Mouse (Mus musculus): ENCODE measurements around the gene Sh2d2a. TPM values are rescaled to one million over a fixed set of nuclear protein-coding genes. Genes with fewer than 3 reads are reported as not detected.
"Not testable (repeated sequence)": the region's sequence is repeated elsewhere in the genome, so short reads cannot be mapped to it uniquely, and the experiment has no call there.

Sh2d2a gene
- polyA plus RNA-seq, 1 experiment from 2014 or later: 0.05 TPM

GRCm38 (mm10) chr3:87899776-87900175, 53.2 kb downstream of the Sh2d2a start:
- 81% methylated on average over 3 of the region's 3 CpGs for WGBS

GRCm38 (mm10) chr3:87901036-87901624, 54.6 kb downstream of the Sh2d2a start:
- WGBS: 60% methylated on average over 1 of the region's 1 CpGs
- H3K9ac ChIP-seq: no peak overlapping the region

More at GRCm38 (mm10) chr3:87899776-87900175, 53.2 kb downstream of the Sh2d2a start:
- no peak for ATAC-seq (ENCODE audit: low FRiP score, low read depth)
- Histone ChIP-seq H3K4me1 (replicated peaks) (no peaks in the 10 kb centered on the region), H3K27ac (replicated peaks) (no peak overlapping the region), H3K9me3 (no peaks in the 10 kb centered on the region), H3K36me3 (no peaks in the 10 kb centered on the region), H3K27me3 (no peaks in the 10 kb centered on the region), H3K4me2 (no peak overlapping the region), H3K9ac (no peak overlapping the region), H3K4me3 (no peak overlapping the region)

GRCm38 (mm10) chr3:87901959-87902358, 55.4 kb downstream of the Sh2d2a start:
- H3K36me3 ChIP-seq; H3K27ac ChIP-seq (replicated peaks); H3K27me3 ChIP-seq; H3K9me3 ChIP-seq; H3K4me1 ChIP-seq (replicated peaks); H3K4me3 ChIP-seq; H3K4me2 ChIP-seq; ATAC-seq (ENCODE audit: low FRiP score, low read depth); H3K9ac ChIP-seq: not testable (repeated sequence)
- 94% methylated on average over 5 of the region's 6 CpGs for WGBS

More at GRCm38 (mm10) chr3:87901036-87901624, 54.6 kb downstream of the Sh2d2a start:
- no peaks in the 10 kb centered on the region for H3K36me3 ChIP-seq
- H3K27ac ChIP-seq (replicated peaks): no peak overlapping the region
- H3K9me3 ChIP-seq: no peaks in the 10 kb centered on the region
- no peak for ATAC-seq (ENCODE audit: low FRiP score, low read depth)
- H3K4me2 ChIP-seq: no peak overlapping the region
- no peak overlapping the region for H3K4me3 ChIP-seq
- H3K4me1 ChIP-seq (replicated peaks): no peaks in the 10 kb centered on the region
- H3K27me3 ChIP-seq: no peaks in the 10 kb centered on the region

- WGBS: 59% methylated on average over 5 of the region's 5 CpGs
- H3K9ac ChIP-seq: no peak overlapping the region
Observed at GRCm38 (mm10) chr3:87903821-87904220, 57.3 kb downstream of the Sh2d2a start.

More at GRCm38 (mm10) chr3:87903821-87904220, 57.3 kb downstream of the Sh2d2a start:
- peaks cover 18% of the 10 kb centered on the region for H3K4me1 ChIP-seq (replicated peaks)
- no peaks in the 10 kb centered on the region for H3K36me3 ChIP-seq
- no peaks in the 10 kb centered on the region for H3K9me3 ChIP-seq
- H3K27me3 ChIP-seq: no peaks in the 10 kb centered on the region
- no peak for ATAC-seq (ENCODE audit: low FRiP score, low read depth)
- H3K4me2 ChIP-seq: no peak overlapping the region
- H3K4me3 ChIP-seq: no peak overlapping the region
- H3K27ac ChIP-seq (replicated peaks): no peak overlapping the region

Other genes starting within 250 kb of the Sh2d2a start
- gene Arhgef11, start 229.2 kb upstream of the Sh2d2a start, polyA plus RNA-seq (2015; fragmentation: Nextera tagmentation; extraction: Ambion mirVana): 22.0 and 23.7 TPM in 2 replicates
- 0.39 and 0.49 TPM in 2 replicates for gene Lrrc71, start 98.1 kb upstream of the Sh2d2a start, polyA plus RNA-seq (2015; fragmentation: Nextera tagmentation; extraction: Ambion mirVana)
- gene Ntrk1, start 51.6 kb upstream of the Sh2d2a start, polyA plus RNA-seq (2015; fragmentation: Nextera tagmentation; extraction: Ambion mirVana): 6.6 and 17.2 TPM in 2 replicates
- gene Insrr, start 49.8 kb upstream of the Sh2d2a start, polyA plus RNA-seq (2015; fragmentation: Nextera tagmentation; extraction: Ambion mirVana): 0.67 and 1.2 TPM in 2 replicates
- gene Pear1, start 22.4 kb upstream of the Sh2d2a start, polyA plus RNA-seq (2015; fragmentation: Nextera tagmentation; extraction: Ambion mirVana): 10.3 and 10.9 TPM in 2 replicates
- gene Prcc, start 38.9 kb downstream of the Sh2d2a start, polyA plus RNA-seq (2015; fragmentation: Nextera tagmentation; extraction: Ambion mirVana): 15.6 and 18.5 TPM in 2 replicates
- 170 and 183 TPM in 2 replicates for gene Hdgf, start 59.6 kb downstream of the Sh2d2a start, polyA plus RNA-seq (2015; fragmentation: Nextera tagmentation; extraction: Ambion mirVana)
- 48.6 and 56.2 TPM in 2 replicates for gene Mrpl24, start 72.8 kb downstream of the Sh2d2a start, polyA plus RNA-seq (2015; fragmentation: Nextera tagmentation; extraction: Ambion mirVana)
- gene Isg20l2, start 83.6 kb downstream of the Sh2d2a start, polyA plus RNA-seq (2015; fragmentation: Nextera tagmentation; extraction: Ambion mirVana): 30.7 and 33.3 TPM in 2 replicates
- gene Rrnad1, start 84.0 kb downstream of the Sh2d2a start, polyA plus RNA-seq (2015; fragmentation: Nextera tagmentation; extraction: Ambion mirVana): 20.1 and 20.3 TPM in 2 replicates
- 50.7 and 74.7 TPM in 2 replicates for gene Crabp2, start 101.9 kb downstream of the Sh2d2a start, polyA plus RNA-seq (2015; fragmentation: Nextera tagmentation; extraction: Ambion mirVana)
- 31.8 and 42.1 TPM in 2 replicates for gene Nes, start 124.3 kb downstream of the Sh2d2a start, polyA plus RNA-seq (2015; fragmentation: Nextera tagmentation; extraction: Ambion mirVana)
- gene Bcan, start 153.5 kb downstream of the Sh2d2a start, polyA plus RNA-seq (2015; fragmentation: Nextera tagmentation; extraction: Ambion mirVana): 107 and 112 TPM in 2 replicates
- gene Hapln2, start 180.8 kb downstream of the Sh2d2a start, polyA plus RNA-seq (2015; fragmentation: Nextera tagmentation; extraction: Ambion mirVana): 0.87 and 0.95 TPM in 2 replicates
- gene Gpatch4, start 196.4 kb downstream of the Sh2d2a start, polyA plus RNA-seq (2015; fragmentation: Nextera tagmentation; extraction: Ambion mirVana): 36.0 and 36.5 TPM in 2 replicates
- gene Naxe, start 211.7 kb downstream of the Sh2d2a start, polyA plus RNA-seq (2015; fragmentation: Nextera tagmentation; extraction: Ambion mirVana): 153 and 158 TPM in 2 replicates
- gene Ttc24, start 231.5 kb downstream of the Sh2d2a start, polyA plus RNA-seq (2015; fragmentation: Nextera tagmentation; extraction: Ambion mirVana): not detected in 2 replicates
- gene Iqgap3, start 235.2 kb downstream of the Sh2d2a start, polyA plus RNA-seq (2015; fragmentation: Nextera tagmentation; extraction: Ambion mirVana): 3.4 and 4.4 TPM in 2 replicates